Mouse (Mus musculus) liver, embryonic 11.5 days (tissue): ENCODE data around the gene Macc1. TPM values are rescaled to one million over a fixed set of nuclear protein-coding genes. Genes with fewer than 3 reads are reported as not detected.

Source experiments
- ATAC-seq: fragments of 200-750 bp; cut with Nextera tagmentation; replicated peaks from 2 replicates; pipeline ENCODE4 v1.8.0; 2017; ENCODE audit warnings: moderate number of reproducible peaks, mild to moderate bottlenecking, moderate TSS enrichment, moderate library complexity; ENCODE audit not compliant: low FRiP score
- DNase-seq: peaks from one replicate; pipeline ENCODE4 v3.0.0-alpha.2; 2017; ENCODE audit warnings: low spot score
- H3K27ac ChIP-seq: fragments of 300-500 bp; sonication (generic); 2 replicates; pipeline ENCODE4 v1.5.1; 2014; ENCODE audit warnings: mild to moderate bottlenecking, low read depth, low read length, control low read depth
- H3K27me3 ChIP-seq: fragments of 300-500 bp; sonication (generic); replicated peaks from 2 replicates; pipeline ENCODE4 v1.6.1; 2014; ENCODE audit warnings: low read length, mixed read lengths; ENCODE audit not compliant: control insufficient read depth, insufficient read depth
- H3K36me3 ChIP-seq: fragments of 300-500 bp; sonication (generic); 2 replicates; pipeline ENCODE4 v1.6.1; 2014; ENCODE audit warnings: mild to moderate bottlenecking, low read length, moderate library complexity, mixed read lengths; ENCODE audit not compliant: control insufficient read depth, insufficient read depth
- H3K4me1 ChIP-seq: fragments of 300-500 bp; sonication (generic); replicated peaks from 2 replicates; pipeline ENCODE4 v1.6.1; 2014; ENCODE audit warnings: low read length, mixed read lengths; ENCODE audit not compliant: control insufficient read depth, insufficient read depth
- H3K4me2 ChIP-seq: fragments of 300-500 bp; sonication (generic); 2 replicates; pipeline ENCODE4 v1.6.1; 2014; ENCODE audit warnings: mild to moderate bottlenecking, control low read depth, moderate library complexity
- H3K4me3 ChIP-seq: fragments of 300-500 bp; sonication (generic); 2 replicates; pipeline ENCODE4 v1.5.1; 2014; ENCODE audit warnings: low read depth, low read length, control low read depth
- H3K9ac ChIP-seq: fragments of 300-500 bp; sonication (generic); 2 replicates; pipeline ENCODE4 v1.6.1; 2014; ENCODE audit warnings: low read depth, low read length, control low read depth
- H3K9me3 ChIP-seq: fragments of 300-500 bp; sonication (generic); 2 replicates; pipeline ENCODE4 v1.6.1; 2016; ENCODE audit warnings: low read length, inconsistent platforms, mixed read lengths; ENCODE audit not compliant: control insufficient read depth
- WGBS: fragments of 180-500 bp; shearing (Covaris S2); extraction: QIAGEN DNeasy Blood & Tissue Kit; methylation state at CpG from one replicate; pipeline ENCODE4 v1.1.7; 2014; 5-methylcytosine and 5-hydroxymethylcytosine counted together
- polyA plus RNA-seq: library from polyadenylated mRNA; unstranded; fragments of >200 nt; fragmentation: Nextera tagmentation; extraction: Ambion mirVana; gene quantifications from 2 replicates; pipeline ENCODE4 v1.2.1, GENCODE M21; 2014

The Macc1 gene
- polyA plus RNA-seq, 1 experiment from 2014 or later = 0.10 TPM

DNA sequence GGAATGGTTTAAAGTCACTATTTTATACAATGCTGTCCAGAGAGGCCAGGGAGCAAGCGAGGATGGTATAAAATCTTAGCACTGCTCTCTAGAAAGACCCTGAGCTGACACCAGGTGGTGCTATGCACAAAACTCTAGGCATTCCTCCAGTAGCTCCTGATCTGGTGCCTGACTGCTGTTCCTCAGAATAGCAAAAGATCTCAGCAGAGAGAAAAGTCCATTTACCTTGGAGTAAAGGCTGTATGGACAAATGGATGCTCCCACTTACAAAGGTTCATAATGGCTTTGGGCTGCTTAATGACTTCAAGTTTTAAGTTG is 112.8 kb downstream of the Macc1 start:
- H3K27me3 ChIP-seq = no peaks in the 10 kb centered on the region
- H3K27ac ChIP-seq = no peak overlapping the region
- ATAC-seq (peak; percentile 60), DNase-seq (no peak)
- no peaks in the 10 kb centered on the region for H3K36me3 ChIP-seq
- 69% methylated on average over 1 of the region's 1 CpGs for WGBS
- no peak overlapping the region for H3K9ac ChIP-seq
- H3K4me1 ChIP-seq = no peaks in the 10 kb centered on the region
- no peaks in the 10 kb centered on the region for H3K9me3 ChIP-seq
- H3K4me2 ChIP-seq = no peak overlapping the region
- H3K4me3 ChIP-seq = no peak overlapping the region

DNA sequence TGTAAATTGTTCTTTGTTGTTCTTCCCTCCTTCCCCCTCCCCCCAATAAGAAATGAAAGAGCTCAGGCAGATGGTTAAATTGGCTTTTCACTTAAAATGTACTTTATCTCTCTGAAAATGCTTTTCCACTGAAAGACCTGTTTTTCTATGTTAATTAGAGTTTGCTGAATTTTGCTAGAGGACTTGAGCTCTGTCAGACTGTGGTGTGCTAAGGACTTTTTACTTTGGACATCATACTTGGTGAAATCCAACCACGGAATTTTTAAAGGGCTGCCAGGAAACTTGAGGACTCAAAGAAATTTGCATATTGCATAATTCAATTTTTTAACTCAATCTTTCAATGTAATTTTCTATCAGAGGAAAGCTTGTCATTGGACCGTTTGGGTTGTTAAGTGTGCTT is 126.7 kb downstream of the Macc1 start:
- Histone ChIP-seq H3K9me3 (no peaks in the 10 kb centered on the region), H3K36me3 (no peaks in the 10 kb centered on the region), H3K4me3 (no peak overlapping the region), H3K4me2 (no peak overlapping the region), H3K27ac (no peak overlapping the region), H3K9ac (no peak overlapping the region), H3K4me1 (no peaks in the 10 kb centered on the region), H3K27me3 (no peaks in the 10 kb centered on the region)
- WGBS = 74% methylated on average over 2 of the region's 2 CpGs
- no peak for ATAC-seq
- no peak for DNase-seq

DNA sequence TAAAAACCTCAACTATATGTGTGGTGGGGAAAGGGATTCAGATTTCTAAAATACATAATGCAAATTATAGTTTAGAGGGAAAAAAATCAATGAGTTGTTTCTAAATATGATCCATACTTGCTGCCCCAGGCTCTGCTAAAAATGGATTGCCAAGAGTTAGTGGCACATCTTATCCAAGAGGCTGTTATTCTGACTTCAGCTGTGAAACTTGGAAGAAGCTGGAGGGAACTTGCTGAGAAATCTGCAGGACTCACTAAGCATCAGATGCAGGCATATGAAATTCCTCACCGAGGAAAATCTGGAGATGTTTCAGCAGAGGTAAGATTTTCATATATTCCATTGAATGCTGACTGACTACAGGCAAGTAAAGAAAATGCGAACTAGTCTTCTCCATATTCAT is 136.0 kb downstream of the Macc1 start:
- H3K4me1 ChIP-seq = no peaks in the 10 kb centered on the region
- WGBS = 74% methylated on average over 2 of the region's 2 CpGs
- no peaks in the 10 kb centered on the region for H3K9me3 ChIP-seq
- H3K27ac ChIP-seq = no peak overlapping the region
- DNase-seq (no peak), ATAC-seq (no peak)
- H3K36me3 ChIP-seq = no peaks in the 10 kb centered on the region
- H3K4me3 ChIP-seq = no peak overlapping the region
- H3K9ac ChIP-seq = no peak overlapping the region
- no peaks in the 10 kb centered on the region for H3K27me3 ChIP-seq
- no peak overlapping the region for H3K4me2 ChIP-seq

DNA sequence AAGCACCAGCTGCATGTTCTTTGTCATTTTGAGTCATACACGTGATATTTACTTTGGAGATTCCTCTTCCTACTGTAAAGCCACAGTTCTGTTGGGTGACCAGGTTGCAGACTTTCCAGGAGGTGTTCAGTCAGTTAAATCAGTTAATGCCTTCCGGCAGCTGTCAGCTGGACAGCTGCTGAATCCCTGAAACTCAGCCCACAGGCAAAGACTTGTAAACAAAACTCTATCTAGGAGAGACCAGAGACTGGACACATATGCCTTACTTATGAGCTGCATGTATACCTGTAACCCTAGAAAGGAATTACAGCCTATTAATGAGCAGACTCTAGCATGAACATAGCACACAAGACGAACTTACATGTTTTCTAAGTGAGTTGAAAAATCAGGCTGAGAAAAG is 137.2 kb downstream of the Macc1 start:
- H3K9me3 ChIP-seq = no peaks in the 10 kb centered on the region
- WGBS = 48% methylated on average over 3 of the region's 3 CpGs
- ATAC-seq (no peak), DNase-seq (no peak)
- no peak overlapping the region for H3K9ac ChIP-seq
- no peaks in the 10 kb centered on the region for H3K36me3 ChIP-seq
- no peak overlapping the region for H3K4me3 ChIP-seq
- H3K27ac ChIP-seq = no peak overlapping the region
- H3K4me1 ChIP-seq = no peaks in the 10 kb centered on the region
- H3K4me2 ChIP-seq = no peak overlapping the region
- no peaks in the 10 kb centered on the region for H3K27me3 ChIP-seq

DNA sequence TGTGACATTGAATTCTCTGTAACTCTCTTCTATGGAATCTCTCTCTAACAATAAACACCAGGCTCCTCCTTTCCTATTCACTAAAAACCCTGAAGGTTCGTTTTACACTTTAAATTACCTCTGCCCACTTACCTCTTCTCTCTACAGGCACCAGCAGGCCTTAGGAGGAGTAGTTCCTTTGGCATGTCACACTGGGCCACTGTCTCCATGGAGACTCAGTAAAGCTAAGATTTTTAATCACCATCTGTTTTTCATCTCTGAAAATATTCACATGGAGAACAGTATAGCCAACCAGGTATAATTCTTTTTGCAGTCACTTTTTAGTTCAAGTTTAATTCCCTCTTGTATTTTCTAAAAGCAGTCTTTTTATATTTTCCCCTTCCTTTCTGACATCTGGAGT is 140.0 kb downstream of the Macc1 start:
- no peak for ATAC-seq
- DNase-seq = no peak
- H3K27me3 ChIP-seq = no peaks in the 10 kb centered on the region

DNA sequence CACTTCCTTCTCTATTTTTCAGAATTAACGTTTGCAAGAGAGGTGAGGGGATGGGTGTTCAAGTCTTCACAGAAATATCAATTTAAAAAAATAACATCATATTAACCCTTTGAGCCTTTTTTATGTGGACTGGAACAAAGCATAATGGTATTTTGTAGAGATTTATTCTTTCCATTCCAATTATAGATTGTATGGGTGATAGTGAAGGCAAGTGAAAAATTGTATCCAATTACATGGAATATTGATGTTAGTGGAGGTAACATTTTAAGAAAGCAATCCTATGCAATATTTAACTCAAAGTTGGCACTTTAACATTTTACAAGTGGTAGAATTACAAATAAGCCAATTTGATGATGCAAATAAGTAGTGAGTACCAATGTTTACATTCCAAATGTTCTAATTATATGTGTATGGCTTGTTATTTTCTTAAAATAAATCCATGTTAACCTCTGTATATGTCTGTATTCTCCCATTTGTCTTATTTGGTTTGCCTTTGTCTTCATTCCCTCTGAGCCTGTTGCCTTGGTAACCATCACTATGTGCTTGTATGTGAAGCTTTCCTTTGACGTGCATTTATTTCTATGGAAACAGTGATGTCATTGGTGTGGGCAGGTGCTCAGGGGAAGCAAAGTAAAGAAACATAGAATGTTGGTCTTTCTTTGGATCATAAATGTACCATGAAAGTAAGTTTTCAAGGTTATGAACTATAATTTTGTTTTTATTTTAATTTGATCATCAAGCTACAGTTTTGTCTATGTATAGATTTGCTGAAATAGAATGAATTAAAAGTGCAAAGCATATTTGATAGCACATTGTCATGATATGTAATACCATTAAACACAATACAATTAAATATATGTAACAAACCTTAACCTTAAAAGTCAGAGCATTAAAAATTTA is 150.2 kb downstream of the Macc1 start:
- H3K4me3 ChIP-seq = no peak overlapping the region
- no peaks in the 10 kb centered on the region for H3K36me3 ChIP-seq
- WGBS = 62% methylated on average over 2 of the region's 2 CpGs
- H3K4me1 ChIP-seq = no peaks in the 10 kb centered on the region
- no peaks in the 10 kb centered on the region for H3K9me3 ChIP-seq
- no peak overlapping the region for H3K27ac ChIP-seq
- H3K4me2 ChIP-seq = no peak overlapping the region
- no peak overlapping the region for H3K9ac ChIP-seq
- DNase-seq (no peak), ATAC-seq (no peak)
- H3K27me3 ChIP-seq = no peaks in the 10 kb centered on the region

More for the DNA sequence above, 140.0 kb downstream of the Macc1 start:
- Histone ChIP-seq H3K9ac (no peak overlapping the region), H3K4me3 (no peak overlapping the region), H3K4me2 (no peak overlapping the region), H3K27ac (no peak overlapping the region), H3K4me1 (no peaks in the 10 kb centered on the region), H3K9me3 (no peaks in the 10 kb centered on the region), H3K36me3 (no peaks in the 10 kb centered on the region)
- 19% methylated on average over 1 of the region's 1 CpGs for WGBS

DNA sequence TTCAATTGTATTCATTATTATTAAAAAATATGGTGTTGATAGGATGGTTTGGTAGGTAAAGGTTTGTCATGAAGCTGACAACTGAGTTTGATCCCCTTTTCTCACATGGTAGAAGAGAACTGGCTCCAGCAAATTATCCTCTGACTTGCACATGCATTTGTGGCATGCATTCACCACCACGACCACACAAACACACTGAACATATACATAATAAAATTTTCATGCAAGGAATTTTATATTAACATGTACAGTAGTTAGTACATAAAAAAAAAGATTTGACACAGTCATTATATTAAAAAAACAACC is 150.8 kb downstream of the Macc1 start:
- no peak for ATAC-seq
- no peak overlapping the region for H3K27ac ChIP-seq
- no peaks in the 10 kb centered on the region for H3K27me3 ChIP-seq
- no peak overlapping the region for H3K4me2 ChIP-seq
- no peak for DNase-seq
- no peak overlapping the region for H3K4me3 ChIP-seq
- no peak overlapping the region for H3K9ac ChIP-seq
- WGBS = 51% methylated on average over 1 of the region's 1 CpGs
- no peaks in the 10 kb centered on the region for H3K9me3 ChIP-seq
- no peaks in the 10 kb centered on the region for H3K36me3 ChIP-seq
- H3K4me1 ChIP-seq = no peaks in the 10 kb centered on the region

DNA sequence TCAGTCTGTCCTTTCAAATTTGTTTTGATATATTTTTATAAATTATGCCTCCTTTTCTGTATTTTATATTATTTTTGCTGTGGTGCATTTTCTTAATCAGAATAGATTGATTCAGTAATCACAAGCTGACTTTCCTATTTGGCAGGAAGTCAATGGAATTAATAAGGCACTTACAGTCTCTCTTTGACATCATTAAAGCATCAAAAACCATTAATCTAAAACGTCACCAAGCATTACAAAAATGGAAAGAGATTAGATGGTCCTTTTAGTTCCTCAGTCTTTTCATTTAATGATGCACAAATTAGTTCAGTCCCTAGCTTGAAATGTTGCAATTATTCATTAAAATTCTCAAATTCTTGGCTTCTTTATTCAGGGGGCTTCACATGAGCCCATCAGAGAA is 153.6 kb downstream of the Macc1 start:
- H3K27ac ChIP-seq = no peak overlapping the region
- no peak overlapping the region for H3K4me2 ChIP-seq
- no peaks in the 10 kb centered on the region for H3K27me3 ChIP-seq
- no peak overlapping the region for H3K4me3 ChIP-seq
- WGBS = 43% methylated on average over 1 of the region's 1 CpGs
- no peaks in the 10 kb centered on the region for H3K36me3 ChIP-seq
- ATAC-seq (no peak), DNase-seq (no peak)
- no peaks in the 10 kb centered on the region for H3K9me3 ChIP-seq
- no peak overlapping the region for H3K9ac ChIP-seq
- no peaks in the 10 kb centered on the region for H3K4me1 ChIP-seq

DNA sequence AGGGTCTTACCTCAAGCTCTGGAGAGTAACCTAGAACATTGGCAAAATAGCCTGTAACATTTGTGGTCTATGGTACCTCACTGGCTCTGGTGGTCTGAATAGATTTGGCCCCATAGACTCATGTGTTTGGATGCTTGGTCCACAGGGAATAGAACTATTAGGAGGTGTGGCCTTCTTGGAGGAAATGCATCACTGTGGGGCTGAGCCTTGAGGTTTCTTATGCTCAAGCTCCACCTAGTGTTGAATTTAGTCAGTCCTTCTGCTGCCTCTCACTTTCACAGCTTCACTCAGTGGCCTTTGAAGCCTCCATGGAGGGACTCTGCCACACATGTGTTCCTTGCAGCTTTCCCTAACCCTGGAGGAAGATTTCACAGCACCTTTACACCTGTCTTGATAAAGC is 156.2 kb downstream of the Macc1 start:
- no peaks in the 10 kb centered on the region for H3K36me3 ChIP-seq
- no peaks in the 10 kb centered on the region for H3K9me3 ChIP-seq
- no peak overlapping the region for H3K27ac ChIP-seq
- H3K9ac ChIP-seq = no peak overlapping the region
- ATAC-seq (no peak; the same call in 1 of the 2 replicates), DNase-seq (no peak)
- H3K4me2 ChIP-seq = no peak overlapping the region
- no peaks in the 10 kb centered on the region for H3K4me1 ChIP-seq
- no peak overlapping the region for H3K4me3 ChIP-seq
- no peaks in the 10 kb centered on the region for H3K27me3 ChIP-seq
